Mouse (Mus musculus): Measurements from ENCODE around the gene Lrrc4b.

DNA sequence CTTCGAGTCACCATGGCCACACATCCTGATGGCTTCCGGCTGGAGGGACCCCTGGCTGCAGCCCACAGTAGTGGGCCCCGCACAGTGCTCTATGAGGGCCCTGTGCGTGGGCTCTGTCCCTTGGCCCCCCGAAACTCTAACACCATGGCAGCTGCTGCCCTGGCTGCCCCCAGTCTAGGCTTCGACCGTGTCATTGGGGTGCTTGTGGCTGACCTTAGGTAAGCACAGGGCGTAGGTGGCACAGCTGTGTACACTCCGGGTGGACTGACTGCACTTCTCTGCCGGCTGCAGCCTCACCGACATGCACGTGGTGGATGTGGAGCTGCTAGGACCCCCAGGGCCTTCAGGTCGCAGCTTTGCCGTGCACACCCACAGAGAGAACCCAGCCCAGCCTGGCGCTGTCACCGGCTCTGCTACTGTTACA, 38.1 kb downstream of the Lrrc4b start:
- TF ChIP-seq CTCF (IDR thresholded peaks at IDR 0.05; ENCODE audit: insufficient read depth, low read depth, low read length) = no peak
- no peak for TF ChIP-seq POLR2A (IDR thresholded peaks at IDR 0.05; ENCODE audit: insufficient read depth, low read depth, low read length)

Data from olfactory bulb, adult 2 months (tissue).